Mouse (Mus musculus) T-helper 2 cell (primary cell): ENCODE measurements at regions not wholly inside any gene's neighbourhood (a gene's known extent, or its start where the extent isn't known, plus 50 kb on each side); places are given as distances from the start of the nearest gene placed in this dataset.

Experiments used
- in situ Hi-C: fragments of 300-600 bp; cut with MboI, MseI; formaldehyde crosslinking; loops from one replicate; pipeline ENCODE4 v1.15.1; 2025; ENCODE audit warnings: high pct_unique_total_duplicates

DNA sequence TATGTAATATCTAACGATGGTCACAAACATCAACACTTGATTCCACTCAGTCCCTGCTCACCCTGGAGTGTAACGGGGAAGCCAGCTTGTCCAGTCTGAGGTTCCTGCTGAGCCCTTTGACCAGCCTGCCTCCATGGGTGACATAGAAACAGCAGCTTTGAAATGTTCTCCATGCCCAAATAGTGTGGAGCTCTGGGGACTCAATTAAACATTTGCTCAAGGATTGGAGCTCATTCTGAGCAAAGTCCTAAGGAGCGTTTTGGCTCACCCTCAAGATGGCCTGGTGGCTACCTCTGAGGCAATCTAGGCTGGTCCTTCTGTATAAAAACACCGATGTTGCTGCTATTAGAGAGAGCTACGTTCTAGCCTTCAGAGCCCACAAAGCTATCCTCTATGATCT lies 85.6 kb upstream of the Hmga2 start:
- in situ Hi-C loops, result no loop called here

GRCm38 (mm10) chr10:120557850-120558447 lies 81.7 kb upstream of the Hmga2 start:
- in situ Hi-C loops, result loop anchor here (10.0 kb wide), 1 partner anchor 1117 kb away; no protein-coding TSS in a partner anchor

- in situ Hi-C loops, result loop anchor here (10.0 kb wide), 1 partner anchor 1119 kb away; no protein-coding TSS in a partner anchor
Measured at GRCm38 (mm10) chr10:120556116-120556515, 79.8 kb upstream of the Hmga2 start.

DNA sequence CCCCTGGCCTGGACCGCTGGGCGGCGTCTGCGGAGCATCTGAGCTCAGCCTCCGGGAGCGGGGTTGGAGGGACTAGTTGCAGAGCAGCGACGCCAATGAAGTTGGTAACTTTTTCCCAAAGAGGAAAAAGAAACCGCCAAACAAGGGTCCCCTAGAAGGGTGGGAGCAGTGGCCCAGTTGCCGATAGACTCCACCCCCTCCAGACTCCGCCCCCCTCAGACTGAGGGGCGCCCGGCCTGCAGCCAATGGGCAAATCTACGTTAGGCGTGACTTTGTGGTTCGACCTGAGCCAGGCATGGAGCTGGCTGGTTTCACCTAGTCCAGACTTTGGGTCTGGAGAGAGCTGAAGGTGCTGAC lies 76.8 kb upstream of the Hmga2 start:
- in situ Hi-C loops, result loop anchor here (10.0 kb wide), 1 partner anchor 1122 kb away; no protein-coding TSS in a partner anchor

DNA sequence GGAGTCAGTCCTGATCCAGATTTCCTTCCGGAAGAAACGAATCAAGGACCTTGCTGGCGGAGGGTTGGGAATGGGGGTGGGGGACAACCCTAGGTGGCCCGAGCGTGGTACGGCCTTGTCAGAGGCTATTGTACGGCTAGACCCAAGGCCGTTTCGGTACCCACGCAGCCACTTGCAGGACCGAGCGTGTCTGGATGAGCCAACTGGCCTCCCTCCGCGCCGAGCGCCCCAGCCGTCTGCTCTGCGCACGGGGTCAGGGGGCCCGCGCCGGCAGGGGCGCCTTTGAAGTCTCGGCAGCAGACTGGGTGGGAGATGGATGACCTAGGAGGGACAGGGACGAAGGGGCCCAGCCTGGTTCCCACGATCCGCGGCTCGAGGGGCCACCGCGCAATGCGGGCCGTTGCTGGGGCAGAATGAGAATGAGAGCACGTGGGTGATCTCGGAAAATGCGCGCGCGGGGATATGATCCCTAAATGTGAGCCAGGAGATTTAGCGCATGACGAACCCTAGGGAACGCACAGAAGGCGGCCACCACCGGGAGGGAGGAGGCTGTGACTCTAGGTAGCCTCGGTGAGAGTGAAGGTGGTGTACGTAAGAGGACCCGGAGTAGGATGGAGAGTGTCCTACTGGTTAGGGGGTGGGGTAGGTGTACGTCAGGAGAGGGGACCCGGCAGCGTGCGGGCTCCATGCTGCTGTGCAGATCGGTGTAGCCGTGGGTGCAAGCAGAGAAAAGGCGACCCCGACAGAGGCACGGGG lies 76.2 kb upstream of the Hmga2 start:
- in situ Hi-C loops, result loop anchor here (10.0 kb wide), 1 partner anchor 1122 kb away; no protein-coding TSS in a partner anchor

GRCm38 (mm10) chr10:120551851-120552281 lies 75.6 kb upstream of the Hmga2 start:
- in situ Hi-C loops, result loop anchor here (10.0 kb wide), 1 partner anchor 1123 kb away; no protein-coding TSS in a partner anchor

- in situ Hi-C loops, result no loop called here
Measured at GRCm38 (mm10) chr10:120547164-120547563, 70.9 kb upstream of the Hmga2 start.

DNA sequence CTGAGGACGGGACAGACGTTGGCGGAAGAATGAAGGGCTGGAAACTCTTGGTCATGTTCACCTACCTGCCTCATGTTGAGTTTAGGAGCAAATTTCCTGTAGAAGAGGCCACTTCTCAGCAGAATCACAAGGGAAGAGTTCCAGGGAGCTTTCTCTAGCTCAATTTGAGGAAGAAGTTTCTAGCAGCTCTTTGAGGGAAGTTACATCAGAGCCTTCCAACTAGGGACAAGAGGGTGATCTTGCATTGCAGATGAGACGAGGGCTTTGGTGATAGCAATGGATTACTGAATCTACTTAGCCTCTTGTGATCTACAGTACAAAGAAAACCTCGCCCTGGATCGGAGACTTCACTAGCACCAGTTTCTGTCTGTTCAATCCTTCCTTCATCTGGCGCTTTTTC lies 65.3 kb upstream of the Hmga2 start:
- in situ Hi-C loops, result no loop called here

- in situ Hi-C loops, result no loop called here
Measured at GRCm38 (mm10) chr10:120538561-120538960, 62.3 kb upstream of the Hmga2 start.

DNA sequence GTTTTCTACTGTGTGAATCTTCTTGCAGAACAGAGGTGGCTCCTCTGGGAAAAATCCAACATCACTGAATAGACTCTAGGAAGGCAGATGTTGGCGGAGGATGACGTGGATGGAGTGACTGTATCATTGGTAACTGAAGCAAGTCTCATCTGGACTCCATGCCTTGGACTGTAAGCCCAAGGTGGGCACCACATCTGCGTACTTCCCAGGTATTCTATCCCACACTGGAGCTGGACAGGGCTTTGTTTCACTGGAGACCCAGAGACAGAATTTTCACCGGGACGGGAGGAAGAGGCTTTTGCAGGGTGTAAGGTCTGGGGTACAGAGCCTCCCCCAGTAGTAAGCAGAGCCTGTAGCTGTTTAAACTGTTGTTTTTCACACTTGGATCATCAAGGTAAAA lies 52.1 kb upstream of the Hmga2 start:
- in situ Hi-C loops, result loop anchor here (10.0 kb wide), 1 partner anchor 1146 kb away; no protein-coding TSS in a partner anchor

GRCm38 (mm10) chr10:120527951-120528350 lies 51.7 kb upstream of the Hmga2 start:
- in situ Hi-C loops, result loop anchor here (10.0 kb wide), 1 partner anchor 1147 kb away; no protein-coding TSS in a partner anchor

GRCm38 (mm10) chr10:120526991-120527390 lies 50.7 kb upstream of the Hmga2 start:
- in situ Hi-C loops, result loop anchor here (10.0 kb wide), 1 partner anchor 1148 kb away; no protein-coding TSS in a partner anchor
